Mouse (Mus musculus) lung, embryonic 14.5 days (tissue): ENCODE results near the gene Tmem236. TPM values are rescaled to one million over a fixed set of nuclear protein-coding genes. Genes with fewer than 3 reads are reported as not detected.

Experiments
- ATAC-seq: fragments of 200-750 bp; cut with Nextera tagmentation; 2 replicates; pipeline ENCODE4 v1.8.0; 2017; ENCODE audit warnings: mild to moderate bottlenecking, moderate TSS enrichment, moderate library complexity; ENCODE audit not compliant: insufficient read depth
- DNase-seq: peaks from one replicate; pipeline ENCODE4 v3.0.0-alpha.2; 2015
- H3K27ac ChIP-seq: fragments of 300-500 bp; sonication (generic); 2 replicates; pipeline ENCODE4 v1.5.1; 2014; ENCODE audit warnings: low read depth, mild to moderate bottlenecking, moderate library complexity
- H3K27me3 ChIP-seq: fragments of 300-500 bp; sonication (generic); 2 replicates; pipeline ENCODE4 v1.6.1; 2014; ENCODE audit warnings: low read length, control low read depth; ENCODE audit not compliant: insufficient read depth
- H3K36me3 ChIP-seq: fragments of 300-500 bp; sonication (generic); 2 replicates; pipeline ENCODE4 v1.6.1; 2014; ENCODE audit warnings: control low read depth; ENCODE audit not compliant: insufficient read depth
- H3K4me1 ChIP-seq: fragments of 300-500 bp; sonication (generic); 2 replicates; pipeline ENCODE4 v1.6.1; 2014; ENCODE audit warnings: antibody characterized with exemption, control low read depth; ENCODE audit not compliant: insufficient read depth
- H3K4me2 ChIP-seq: fragments of 300-500 bp; sonication (generic); 2 replicates; pipeline ENCODE4 v1.6.1; 2014; ENCODE audit warnings: mild to moderate bottlenecking
- H3K4me3 ChIP-seq: fragments of 300-500 bp; sonication (generic); 2 replicates; pipeline ENCODE4 v1.5.1; 2014; ENCODE audit warnings: low read depth, low read length
- H3K9ac ChIP-seq: fragments of 300-500 bp; sonication (generic); 2 replicates; pipeline ENCODE4 v1.6.1; 2014
- H3K9me3 ChIP-seq: fragments of 300-500 bp; sonication (generic); 2 replicates; pipeline ENCODE4 v1.6.1; 2016; ENCODE audit warnings: low read depth, low read length, control low read depth
- CTCF ChIP-seq: IDR thresholded peaks from 2 replicates; pipeline ENCODE4 v1.5.1; 2016; ENCODE audit warnings: antibody characterized with exemption, low read depth
- WGBS: fragments of 180-500 bp; shearing (Covaris S2); extraction: QIAGEN DNeasy Blood & Tissue Kit; methylation state at CpG from one replicate; pipeline ENCODE4 v1.1.7; 2014; 5-methylcytosine and 5-hydroxymethylcytosine counted together
- polyA plus RNA-seq: library from polyadenylated mRNA; unstranded; fragments of >200 nt; fragmentation: Nextera tagmentation; extraction: Ambion mirVana; gene quantifications from 2 replicates; pipeline ENCODE4 v1.2.1, GENCODE M21; 2014

The Tmem236 gene
- polyA plus RNA-seq, 1 experiment from 2014 or later, result not detected

DNA sequence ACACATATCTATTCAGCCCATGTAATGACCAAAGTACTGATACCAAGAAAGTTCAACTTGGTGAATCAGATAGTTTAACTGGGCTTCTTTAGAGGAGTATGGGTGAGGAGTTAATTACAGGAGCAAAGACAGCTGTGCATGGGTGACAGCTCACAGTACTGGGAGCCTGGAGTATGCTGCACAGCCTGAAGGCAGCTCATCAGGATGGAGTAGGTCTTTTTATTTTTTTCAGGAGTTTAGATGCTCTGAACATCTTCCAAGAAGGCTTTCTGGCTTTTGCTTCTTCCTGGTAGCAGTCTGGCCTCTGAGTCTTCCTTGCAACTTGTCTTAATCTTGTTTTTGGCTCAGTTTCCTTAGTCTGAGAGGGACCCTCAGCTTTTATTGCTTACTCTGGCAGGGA, 37.3 kb downstream of the Tmem236 start:
- Histone ChIP-seq H3K9me3 (no peaks in the 10 kb centered on the region), H3K4me2 (no peak overlapping the region), H3K4me3 (no peak overlapping the region), H3K27ac (no peak overlapping the region), H3K27me3 (no peaks in the 10 kb centered on the region), H3K36me3 (no peaks in the 10 kb centered on the region), H3K9ac (no peak overlapping the region), H3K4me1 (no peaks in the 10 kb centered on the region)
- TF ChIP-seq CTCF, result no peak
- ATAC-seq (no peak), DNase-seq (no peak)

- DNase-seq, result no peak
- ATAC-seq, result no peak
- Histone ChIP-seq H3K4me2 (no peak overlapping the region), H3K27ac (no peak overlapping the region), H3K4me3 (no peak overlapping the region), H3K4me1 (no peaks in the 10 kb centered on the region), H3K9ac (no peak overlapping the region), H3K27me3 (no peaks in the 10 kb centered on the region), H3K9me3 (no peaks in the 10 kb centered on the region), H3K36me3 (no peaks in the 10 kb centered on the region)
- no peak for TF ChIP-seq CTCF
- 56% methylated on average over 3 of the region's 3 CpGs for WGBS
Measured at GRCm38 (mm10) chr2:14214764-14215163, 40.4 kb downstream of the Tmem236 start.

DNA sequence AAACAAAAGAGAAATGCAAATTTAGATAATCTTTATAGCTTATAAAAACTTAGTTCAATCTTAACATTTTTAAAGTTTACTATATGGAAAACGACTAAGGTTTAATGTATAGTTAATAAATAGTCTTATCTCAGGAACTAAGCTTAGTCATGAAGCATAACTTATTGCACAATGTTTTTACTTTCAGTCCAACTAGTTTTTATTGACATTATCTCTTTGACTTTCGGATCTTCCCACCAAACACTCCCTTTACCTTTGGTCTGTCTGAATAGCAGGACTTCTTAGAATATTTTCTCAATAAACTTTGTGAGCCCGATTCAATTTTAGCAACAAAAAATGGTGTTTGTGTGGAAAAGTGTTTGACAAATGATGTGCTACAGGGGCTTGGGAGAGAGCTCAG, 42.3 kb downstream of the Tmem236 start:
- H3K4me1 ChIP-seq, result no peaks in the 10 kb centered on the region
- 50% methylated on average over 3 of the region's 3 CpGs for WGBS
- no peak overlapping the region for H3K4me3 ChIP-seq
- H3K27ac ChIP-seq, result no peak overlapping the region
- H3K27me3 ChIP-seq, result no peaks in the 10 kb centered on the region
- no peak overlapping the region for H3K4me2 ChIP-seq
- ATAC-seq (no peak), DNase-seq (no peak)
- no peak overlapping the region for H3K9ac ChIP-seq
- H3K9me3 ChIP-seq, result no peaks in the 10 kb centered on the region
- TF ChIP-seq CTCF, result no peak
- H3K36me3 ChIP-seq, result no peaks in the 10 kb centered on the region

- Histone ChIP-seq H3K27me3 (no peaks in the 10 kb centered on the region), H3K4me1 (no peaks in the 10 kb centered on the region), H3K36me3 (no peaks in the 10 kb centered on the region), H3K27ac (no peak overlapping the region), H3K4me3 (no peak overlapping the region), H3K9me3 (no peaks in the 10 kb centered on the region), H3K4me2 (no peak overlapping the region), H3K9ac (no peak overlapping the region)
- no peak for TF ChIP-seq CTCF
- DNase-seq (no peak), ATAC-seq (no peak)
- WGBS, result 78% methylated on average over 6 of the region's 6 CpGs
Measured at GRCm38 (mm10) chr2:14218126-14218525, 43.8 kb downstream of the Tmem236 start.

- DNase-seq (no peak), ATAC-seq (no peak)
- Histone ChIP-seq H3K27ac (no peak overlapping the region), H3K36me3 (no peaks in the 10 kb centered on the region), H3K4me1 (no peaks in the 10 kb centered on the region), H3K9me3 (no peaks in the 10 kb centered on the region), H3K4me3 (no peak overlapping the region), H3K9ac (no peak overlapping the region), H3K4me2 (no peak overlapping the region), H3K27me3 (no peaks in the 10 kb centered on the region)
- WGBS, result 73% methylated on average over 3 of the region's 4 CpGs
- TF ChIP-seq CTCF, result no peak
Measured at GRCm38 (mm10) chr2:14224387-14224786, 50.1 kb downstream of the Tmem236 start.

GRCm38 (mm10) chr2:14228495-14228894, 54.2 kb downstream of the Tmem236 start:
- ATAC-seq, result no peak
- DNase-seq, result peak; percentile 65
- no peaks in the 10 kb centered on the region for H3K4me1 ChIP-seq
- H3K4me3 ChIP-seq, result no peak overlapping the region
- no peaks in the 10 kb centered on the region for H3K9me3 ChIP-seq
- no peaks in the 10 kb centered on the region for H3K36me3 ChIP-seq
- no peak overlapping the region for H3K4me2 ChIP-seq
- no peak overlapping the region for H3K27ac ChIP-seq
- H3K9ac ChIP-seq, result no peak overlapping the region
- no peaks in the 10 kb centered on the region for H3K27me3 ChIP-seq
- no peak for TF ChIP-seq CTCF
- 49% methylated on average over 6 of the region's 6 CpGs for WGBS

DNA sequence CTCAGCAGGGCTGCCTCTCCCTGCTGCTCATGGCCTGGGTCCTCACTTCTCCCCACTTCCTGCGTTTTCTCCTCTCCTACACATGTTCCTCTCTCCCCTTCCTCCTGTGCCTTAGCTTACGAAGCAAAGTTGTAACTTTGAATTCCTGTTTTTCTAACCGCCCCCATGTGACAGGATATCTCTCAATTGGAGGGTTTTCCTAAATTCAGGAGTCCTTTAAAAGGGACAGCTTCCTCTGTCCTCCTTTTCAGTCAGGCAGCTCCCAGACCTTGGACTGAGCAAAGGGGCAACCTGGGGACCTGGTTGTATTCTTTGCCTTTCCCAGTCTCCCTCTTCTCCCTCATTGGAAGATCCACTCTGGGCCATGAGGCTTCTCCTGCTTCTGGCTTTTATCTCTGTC, 54.8 kb downstream of the Tmem236 start, which contains the start of gene Mrc1:
TSS of gene Mrc1 (plus strand) at position 244 of the 400 bp plus-strand sequence.
- no peak within 1 kb of the TSS for H3K9ac ChIP-seq
- TF ChIP-seq CTCF, result no peak
- H3K9me3 ChIP-seq, result no peaks in the 10 kb centered on the region
- WGBS, result 40% methylated on average over 3 of the region's 3 CpGs
- H3K27me3 ChIP-seq, result no peaks in the 10 kb centered on the region
- H3K36me3 ChIP-seq, result no peaks in the 10 kb centered on the region
- DNase-seq, result no peak
- H3K27ac ChIP-seq, result no peak within 1 kb of the TSS
- H3K4me3 ChIP-seq, result no peak within 1 kb of the TSS
- H3K4me1 ChIP-seq, result no peaks in the 10 kb centered on the region
- no peak for ATAC-seq
- H3K4me2 ChIP-seq, result no peak within 1 kb of the TSS

- WGBS, result 85% methylated on average over 14 of the region's 14 CpGs
- H3K4me2 ChIP-seq, result no peak overlapping the region
- ATAC-seq (no peak), DNase-seq (no peak)
- no peak overlapping the region for H3K27ac ChIP-seq
- no peaks in the 10 kb centered on the region for H3K4me1 ChIP-seq
- H3K9ac ChIP-seq, result no peak overlapping the region
- TF ChIP-seq CTCF, result no peak
- H3K9me3 ChIP-seq, result no peaks in the 10 kb centered on the region
- no peaks in the 10 kb centered on the region for H3K27me3 ChIP-seq
- no peaks in the 10 kb centered on the region for H3K36me3 ChIP-seq
- H3K4me3 ChIP-seq, result no peak overlapping the region
Measured at GRCm38 (mm10) chr2:14229979-14230378, 55.7 kb downstream of the Tmem236 start.
